Mouse (Mus musculus) lung, postnatal 0 days (tissue): ENCODE measurements around the gene Fbxw10.

Source experiments
- CTCF ChIP-seq: IDR thresholded peaks from 2 replicates; pipeline ENCODE4 v1.5.1; 2016; ENCODE audit warnings: antibody characterized with exemption, mild to moderate bottlenecking
- EP300 ChIP-seq: IDR thresholded peaks from 2 replicates; pipeline ENCODE4 v1.6.1; 2016; ENCODE audit warnings: antibody characterized with exemption, mild to moderate bottlenecking, control low read depth

- TF ChIP-seq CTCF: no peak
- peak; percentile 86 for TF ChIP-seq EP300
These were observed 68.6 kb downstream of the Fbxw10 start for GRCm38 (mm10) chr11:62915486-62915885.
